Mouse (Mus musculus) limb, embryonic 15.5 days (tissue): ENCODE data around the gene Enpp4. TPM values are rescaled to one million over a fixed set of nuclear protein-coding genes. Genes with fewer than 3 reads are reported as not detected.

ENCODE experiments used
- ATAC-seq: fragments of 200-750 bp; cut with Nextera tagmentation; 2 replicates; pipeline ENCODE4 v1.8.0; 2017; ENCODE audit warnings: low read depth, moderate TSS enrichment; ENCODE audit not compliant: insufficient number of reproducible peaks, low FRiP score, low TSS enrichment
- H3K27ac ChIP-seq: fragments of 300-500 bp; sonication (generic); 2 replicates; pipeline ENCODE4 v1.5.1; 2015; ENCODE audit warnings: moderate library complexity, mild to moderate bottlenecking, inconsistent platforms
- H3K27me3 ChIP-seq: fragments of 300-500 bp; sonication (generic); 2 replicates; pipeline ENCODE4 v1.6.1; 2015; ENCODE audit warnings: inconsistent platforms
- H3K36me3 ChIP-seq: fragments of 300-500 bp; sonication (generic); 2 replicates; pipeline ENCODE4 v1.6.1; 2015; ENCODE audit warnings: inconsistent platforms
- H3K4me1 ChIP-seq: fragments of 300-500 bp; sonication (generic); 2 replicates; pipeline ENCODE4 v1.6.1; 2015; ENCODE audit warnings: inconsistent platforms
- H3K4me2 ChIP-seq: fragments of 300-500 bp; sonication (generic); 2 replicates; pipeline ENCODE4 v1.6.1; 2015; ENCODE audit warnings: mild to moderate bottlenecking, inconsistent platforms
- H3K4me3 ChIP-seq: fragments of 300-500 bp; sonication (generic); 2 replicates; pipeline ENCODE4 v1.5.1; 2015; ENCODE audit warnings: mild to moderate bottlenecking, inconsistent platforms
- H3K9ac ChIP-seq: fragments of 300-500 bp; sonication (generic); 2 replicates; pipeline ENCODE4 v1.6.1; 2015; ENCODE audit warnings: inconsistent platforms
- H3K9me3 ChIP-seq: fragments of 300-500 bp; sonication (generic); 2 replicates; pipeline ENCODE4 v1.6.1; 2016; ENCODE audit warnings: inconsistent platforms
- WGBS: fragments of 180-500 bp; shearing (Covaris S2); methylation state at CpG from one replicate; pipeline ENCODE4 v1.1.7; 2015; 5-methylcytosine and 5-hydroxymethylcytosine counted together
- polyA plus RNA-seq: library from polyadenylated mRNA; unstranded; fragments of >200 nt; fragmentation: Nextera tagmentation; extraction: Ambion mirVana; gene quantifications from 2 replicates; pipeline ENCODE4 v1.2.1, GENCODE M21; 2015

Enpp4 gene
- polyA plus RNA-seq, 1 experiment from 2014 or later: 3.7 TPM

DNA sequence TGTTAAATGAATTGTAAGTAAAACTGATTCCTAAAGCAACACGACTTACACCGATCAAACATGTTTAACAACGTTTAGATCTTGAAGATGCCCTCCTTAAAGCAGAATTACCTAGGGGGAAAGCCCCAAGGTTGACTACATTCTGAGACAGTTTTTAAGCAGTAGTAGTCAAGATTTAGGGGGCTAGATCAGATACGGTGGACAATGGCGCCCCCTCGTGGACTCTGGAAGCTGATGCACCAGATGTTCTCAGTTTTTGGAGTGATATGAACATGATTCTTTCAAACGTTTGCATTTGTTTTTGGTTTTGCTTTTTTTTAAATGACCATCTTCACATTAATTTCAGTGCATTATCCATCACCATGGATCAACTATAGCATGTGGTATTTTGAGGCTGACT, 24.8 kb upstream of the Enpp4 start:
- ATAC-seq: no peak
- no peak overlapping the region for H3K9ac ChIP-seq
- no peak overlapping the region for H3K4me2 ChIP-seq
- no peaks in the 10 kb centered on the region for H3K9me3 ChIP-seq
- no peak overlapping the region for H3K4me3 ChIP-seq
- H3K36me3 ChIP-seq: no peaks in the 10 kb centered on the region
- no peaks in the 10 kb centered on the region for H3K4me1 ChIP-seq
- H3K27ac ChIP-seq: no peak overlapping the region
- 8% methylated on average over 7 of the region's 7 CpGs for WGBS
- H3K27me3 ChIP-seq: peaks cover 10% of the 10 kb centered on the region; the same call in 1 of the 2 replicates

DNA sequence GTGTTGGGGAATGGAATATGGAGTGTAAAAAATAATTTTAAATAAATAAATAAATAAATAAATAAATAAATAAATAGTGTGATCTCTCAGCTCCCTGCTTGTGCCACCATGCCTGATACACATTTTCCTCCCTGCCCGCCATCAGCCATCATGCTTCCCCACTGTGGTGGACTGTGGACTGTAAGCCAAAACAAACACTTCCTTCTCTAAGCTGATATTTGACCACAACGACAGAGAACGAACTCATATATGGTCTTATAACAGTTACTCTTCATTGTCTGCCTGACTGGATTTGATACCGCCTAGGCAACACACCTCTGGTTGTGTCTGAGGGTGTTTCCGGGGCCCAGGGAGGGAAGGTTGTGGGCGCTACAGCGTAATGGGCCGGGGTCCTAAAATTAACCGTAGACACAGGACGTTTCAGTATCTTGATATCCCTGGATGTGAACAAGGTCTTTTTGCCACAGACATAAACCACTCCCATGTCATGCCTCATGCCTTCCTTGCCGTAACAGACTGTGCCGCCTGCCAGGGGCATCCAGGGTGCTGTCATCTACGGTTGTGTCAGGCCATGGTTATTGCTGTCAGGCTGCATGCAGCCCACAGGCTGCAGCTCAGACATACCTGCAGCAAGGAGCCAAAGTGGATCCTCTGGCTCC, 23.6 kb upstream of the Enpp4 start:
- WGBS: 83% methylated on average over 13 of the region's 13 CpGs
- Histone ChIP-seq H3K9ac (no peak overlapping the region), H3K9me3 (no peaks in the 10 kb centered on the region), H3K27me3 (peaks cover 5% of the 10 kb centered on the region; the same call in 1 of the 2 replicates), H3K36me3 (no peaks in the 10 kb centered on the region), H3K27ac (no peak overlapping the region), H3K4me3 (no peak overlapping the region), H3K4me2 (no peak overlapping the region), H3K4me1 (no peaks in the 10 kb centered on the region)
- no peak for ATAC-seq

DNA sequence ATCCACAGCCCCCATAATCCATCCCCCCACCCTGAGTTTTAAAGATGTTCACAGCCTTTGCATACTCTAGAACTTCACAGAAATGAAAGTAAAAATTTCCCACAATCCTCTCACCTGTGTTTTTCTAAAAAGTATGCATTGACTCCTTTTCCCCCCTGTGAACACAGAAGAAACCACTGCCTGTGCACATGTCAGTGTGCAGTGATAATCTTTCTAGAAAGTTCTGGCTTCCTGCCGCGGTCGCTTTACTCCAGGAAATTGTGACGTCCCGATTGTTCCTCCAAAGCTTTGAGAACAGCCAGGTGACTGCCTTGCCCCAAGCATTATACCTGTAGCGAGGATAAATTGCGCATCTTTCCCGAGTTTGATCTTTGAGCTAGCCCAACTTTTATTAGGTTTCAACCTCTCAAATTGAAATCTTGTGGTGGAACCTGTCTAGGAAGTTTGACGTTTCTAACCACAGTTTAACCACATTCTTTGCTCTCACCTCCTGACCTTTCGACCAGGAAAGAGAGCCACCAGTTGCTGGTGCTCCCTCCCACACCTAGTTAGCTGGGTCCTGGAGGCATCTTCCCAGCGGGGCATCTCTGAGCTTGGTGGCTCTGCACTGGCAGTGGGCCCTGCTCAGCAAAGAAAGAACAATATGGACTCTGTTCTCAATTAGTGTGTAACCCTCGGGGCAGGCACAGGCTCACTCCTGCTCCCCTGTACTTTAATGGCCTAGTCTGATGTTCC, 15.9 kb upstream of the Enpp4 start:
- Histone ChIP-seq H3K36me3 (no peaks in the 10 kb centered on the region), H3K9me3 (no peaks in the 10 kb centered on the region), H3K4me2 (no peak overlapping the region), H3K27me3 (no peaks in the 10 kb centered on the region), H3K4me1 (peaks cover 4% of the 10 kb centered on the region; the same call in 1 of the 2 replicates), H3K9ac (no peak overlapping the region), H3K27ac (no peak overlapping the region), H3K4me3 (no peak overlapping the region)
- 34% methylated on average over 12 of the region's 12 CpGs for WGBS
- no peak for ATAC-seq

DNA sequence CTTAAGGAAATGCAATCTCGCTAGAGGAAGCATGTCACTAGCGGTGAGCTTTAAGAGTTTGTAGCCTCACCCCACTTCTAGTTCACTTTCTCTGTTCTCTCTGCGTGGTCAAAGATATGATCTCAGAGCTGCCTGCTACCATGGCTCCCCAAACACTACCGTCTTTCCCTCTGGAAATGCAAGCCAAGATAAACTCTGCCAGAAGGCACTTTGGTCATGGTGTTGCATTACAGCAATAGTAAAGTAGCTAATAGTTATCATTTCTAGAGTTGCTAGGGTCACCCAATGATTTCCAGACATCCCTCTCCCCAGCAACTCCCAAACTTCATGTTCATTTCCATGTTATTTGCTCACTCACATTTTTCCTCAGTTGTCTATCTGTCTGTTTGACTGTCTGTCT, 12.6 kb upstream of the Enpp4 start:
- Histone ChIP-seq H3K4me1 (peaks cover 4% of the 10 kb centered on the region; the same call in 1 of the 2 replicates), H3K36me3 (no peaks in the 10 kb centered on the region), H3K9me3 (no peaks in the 10 kb centered on the region), H3K4me2 (no peak overlapping the region), H3K4me3 (no peak overlapping the region), H3K27me3 (no peaks in the 10 kb centered on the region), H3K9ac (no peak overlapping the region), H3K27ac (no peak overlapping the region)
- 69% methylated on average over 4 of the region's 4 CpGs for WGBS
- ATAC-seq: no peak

DNA sequence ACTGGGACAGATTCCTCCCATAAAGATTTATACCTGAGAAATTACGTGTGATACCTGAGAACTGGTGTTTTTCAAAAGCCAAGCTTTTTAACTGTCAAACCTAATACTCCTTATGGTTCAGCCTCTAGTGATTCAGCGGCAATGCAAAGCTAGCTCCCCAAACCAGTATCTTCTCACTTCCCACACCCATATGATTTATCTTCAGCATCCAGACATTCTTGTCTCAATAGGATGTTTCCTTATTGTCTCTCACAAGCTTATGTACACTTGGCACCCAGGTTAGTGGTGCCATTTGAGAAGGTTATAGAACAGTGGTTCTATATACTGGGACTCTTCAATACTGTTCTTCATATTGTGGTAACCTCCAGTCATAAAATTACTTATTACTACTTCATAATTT, 12.1 kb upstream of the Enpp4 start:
- 59% methylated on average over 2 of the region's 2 CpGs for WGBS
- H3K4me2 ChIP-seq: no peak overlapping the region
- H3K9ac ChIP-seq: no peak overlapping the region
- no peak overlapping the region for H3K4me3 ChIP-seq
- no peaks in the 10 kb centered on the region for H3K9me3 ChIP-seq
- no peaks in the 10 kb centered on the region for H3K36me3 ChIP-seq
- H3K27ac ChIP-seq: no peak overlapping the region
- no peak for ATAC-seq
- no peaks in the 10 kb centered on the region for H3K27me3 ChIP-seq
- H3K4me1 ChIP-seq: peaks cover 4% of the 10 kb centered on the region; the same call in 1 of the 2 replicates

DNA sequence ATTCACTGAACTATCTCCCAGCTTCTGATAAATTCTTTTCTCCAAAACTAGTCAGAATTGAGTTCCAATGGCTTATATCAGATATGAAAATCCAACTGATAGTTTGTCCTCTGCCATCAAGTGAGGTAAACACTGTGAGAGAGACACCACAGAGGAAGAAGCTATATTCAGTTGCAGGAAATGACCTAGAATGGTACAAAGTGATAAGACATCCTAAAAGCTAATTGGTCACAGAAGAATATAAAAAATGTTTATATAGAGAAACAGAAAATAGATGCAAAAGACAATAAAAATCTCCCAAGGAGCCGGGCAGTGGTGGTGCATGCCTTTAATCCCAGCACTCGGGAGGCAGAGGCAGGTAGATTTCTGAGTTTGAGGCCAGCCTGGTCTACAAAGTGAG, 11.0 kb upstream of the Enpp4 start:
- no peaks in the 10 kb centered on the region for H3K36me3 ChIP-seq
- no peak for ATAC-seq
- no peak overlapping the region for H3K4me3 ChIP-seq
- no peaks in the 10 kb centered on the region for H3K27me3 ChIP-seq
- 71% methylated on average over 2 of the region's 2 CpGs for WGBS
- no peak overlapping the region for H3K27ac ChIP-seq
- no peak overlapping the region for H3K4me2 ChIP-seq
- peaks cover under 1% of the 10 kb centered on the region; the same call in 1 of the 2 replicates for H3K4me1 ChIP-seq
- no peak overlapping the region for H3K9ac ChIP-seq
- no peaks in the 10 kb centered on the region for H3K9me3 ChIP-seq

DNA sequence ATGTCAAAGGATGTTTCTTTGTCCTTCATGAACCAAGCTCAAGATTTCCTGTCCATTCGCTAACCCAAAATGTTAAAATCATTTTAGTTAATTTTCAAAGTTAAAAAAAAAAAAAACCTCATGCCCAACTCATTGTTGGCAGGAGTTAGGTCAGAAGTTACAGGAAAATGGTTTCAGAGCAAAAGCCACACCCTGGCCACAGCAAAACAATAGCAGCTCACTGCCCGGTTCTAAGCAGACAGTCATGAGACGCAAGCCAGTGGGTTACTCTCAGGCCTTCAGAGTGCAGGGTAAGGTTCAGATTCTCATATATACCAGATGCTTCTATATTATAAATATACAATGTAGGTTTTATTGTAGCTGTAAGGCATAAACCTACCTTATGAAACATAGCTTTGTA, 2.7 kb upstream of the Enpp4 start:
- 70% methylated on average over 3 of the region's 3 CpGs for WGBS

DNA sequence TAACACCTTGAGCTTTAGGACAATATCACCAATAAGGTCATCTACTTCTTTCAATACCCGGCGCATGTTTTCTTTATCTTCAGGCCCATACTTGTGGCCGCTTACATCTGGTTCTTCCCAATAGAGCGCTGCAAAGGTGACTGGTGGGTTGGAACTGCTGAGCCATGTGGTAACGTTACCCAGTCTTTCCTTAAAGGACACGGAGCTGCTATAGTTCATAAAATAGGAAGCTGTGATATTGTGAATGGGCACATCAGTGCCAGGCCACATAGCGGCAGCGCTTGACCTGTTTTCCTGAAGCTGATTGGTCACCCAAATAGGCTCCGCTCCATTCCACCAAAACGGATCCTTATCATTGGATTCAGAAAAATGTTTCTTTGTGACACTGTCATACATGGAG, 3.6 kb downstream of the Enpp4 start:
- Histone ChIP-seq H3K4me2 (no peak overlapping the region), H3K9ac (no peak overlapping the region), H3K4me1 (peaks cover 7% of the 10 kb centered on the region), H3K27ac (no peak overlapping the region), H3K36me3 (no peaks in the 10 kb centered on the region), H3K9me3 (no peaks in the 10 kb centered on the region), H3K4me3 (no peak overlapping the region), H3K27me3 (no peaks in the 10 kb centered on the region)
- WGBS: 91% methylated on average over 10 of the region's 10 CpGs
- ATAC-seq: no peak

More for the DNA sequence above, 2.7 kb upstream of the Enpp4 start:
- no peak overlapping the region for H3K4me3 ChIP-seq
- H3K9ac ChIP-seq: no peak overlapping the region
- H3K27ac ChIP-seq: no peak overlapping the region
- no peaks in the 10 kb centered on the region for H3K27me3 ChIP-seq
- H3K9me3 ChIP-seq: no peaks in the 10 kb centered on the region
- H3K4me1 ChIP-seq: peaks cover 7% of the 10 kb centered on the region
- no peaks in the 10 kb centered on the region for H3K36me3 ChIP-seq
- ATAC-seq: no peak
- no peak overlapping the region for H3K4me2 ChIP-seq

DNA sequence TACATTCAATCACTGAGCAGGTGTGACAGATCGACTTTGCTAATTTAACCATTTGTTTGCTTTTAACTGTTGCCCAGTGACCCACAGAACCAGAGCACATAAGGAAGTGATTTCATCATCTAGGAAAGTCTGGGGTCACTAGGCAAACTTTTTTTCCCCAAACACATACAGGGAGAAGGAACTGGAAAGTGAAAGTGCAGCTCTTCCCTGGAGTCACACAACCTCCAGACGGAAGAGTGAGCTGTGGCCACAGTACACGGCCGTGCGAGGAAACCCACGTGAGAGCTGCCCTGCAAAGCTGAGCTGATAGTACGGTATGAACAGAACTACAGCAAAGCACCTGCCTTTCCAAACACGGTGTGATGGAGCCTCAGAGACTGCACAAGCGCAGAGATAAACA, 4.7 kb downstream of the Enpp4 start:
- no peak for ATAC-seq
- WGBS: 65% methylated on average over 9 of the region's 9 CpGs
- Histone ChIP-seq H3K36me3 (no peaks in the 10 kb centered on the region), H3K4me1 (peaks cover 7% of the 10 kb centered on the region), H3K27ac (no peak overlapping the region), H3K27me3 (no peaks in the 10 kb centered on the region), H3K4me3 (no peak overlapping the region), H3K9ac (no peak overlapping the region), H3K9me3 (no peaks in the 10 kb centered on the region), H3K4me2 (no peak overlapping the region)

DNA sequence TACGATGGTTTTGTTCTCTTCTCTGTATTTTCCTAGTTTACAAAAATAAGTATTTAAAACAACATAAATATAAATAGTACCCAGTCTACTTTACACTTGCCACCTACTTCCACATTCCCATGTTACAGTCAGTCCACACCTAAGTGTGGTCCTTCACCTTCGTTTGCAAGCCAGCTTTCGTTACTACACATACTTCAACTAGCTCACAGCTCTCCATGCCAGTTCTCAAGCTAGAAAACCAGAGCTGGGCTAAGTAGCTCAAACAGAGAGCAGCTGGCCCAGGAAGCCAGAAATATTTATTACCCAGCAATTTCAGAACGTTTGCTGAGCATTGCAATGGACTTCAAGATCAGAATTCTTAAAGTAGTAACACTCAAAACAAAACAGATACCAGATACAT, 5.1 kb downstream of the Enpp4 start:
- no peak overlapping the region for H3K4me2 ChIP-seq
- no peak overlapping the region for H3K9ac ChIP-seq
- H3K36me3 ChIP-seq: no peaks in the 10 kb centered on the region
- no peak for ATAC-seq
- 49% methylated on average over 4 of the region's 4 CpGs for WGBS
- H3K4me3 ChIP-seq: no peak overlapping the region
- no peak overlapping the region for H3K27ac ChIP-seq
- H3K27me3 ChIP-seq: no peaks in the 10 kb centered on the region
- H3K9me3 ChIP-seq: no peaks in the 10 kb centered on the region
- peaks cover 6% of the 10 kb centered on the region for H3K4me1 ChIP-seq

DNA sequence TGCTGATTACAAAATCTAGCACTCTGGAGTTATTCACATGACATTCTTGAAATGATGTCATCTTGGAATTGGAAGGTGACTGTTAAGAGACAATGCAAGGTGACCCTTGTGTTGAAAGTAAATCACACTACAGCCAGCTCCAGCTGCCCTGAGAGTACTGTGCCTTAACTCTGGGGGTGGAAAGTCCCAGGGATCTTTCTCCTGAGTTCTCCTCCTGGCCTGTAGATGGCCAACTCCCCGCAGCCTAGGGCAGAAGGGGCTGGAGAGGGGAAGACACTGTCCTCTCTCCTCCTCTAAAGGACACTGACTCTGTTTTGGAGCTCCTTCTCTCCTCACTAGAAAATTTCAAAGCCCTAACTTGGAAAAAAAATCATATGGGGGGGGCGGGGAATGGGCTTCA, 14.1 kb downstream of the Enpp4 start:
- Histone ChIP-seq H3K9ac (no peak overlapping the region), H3K27me3 (no peaks in the 10 kb centered on the region), H3K36me3 (no peaks in the 10 kb centered on the region), H3K4me2 (no peak overlapping the region), H3K4me3 (no peak overlapping the region), H3K4me1 (no peaks in the 10 kb centered on the region), H3K9me3 (no peaks in the 10 kb centered on the region), H3K27ac (no peak overlapping the region)
- 39% methylated on average over 2 of the region's 2 CpGs for WGBS
- ATAC-seq: no peak

DNA sequence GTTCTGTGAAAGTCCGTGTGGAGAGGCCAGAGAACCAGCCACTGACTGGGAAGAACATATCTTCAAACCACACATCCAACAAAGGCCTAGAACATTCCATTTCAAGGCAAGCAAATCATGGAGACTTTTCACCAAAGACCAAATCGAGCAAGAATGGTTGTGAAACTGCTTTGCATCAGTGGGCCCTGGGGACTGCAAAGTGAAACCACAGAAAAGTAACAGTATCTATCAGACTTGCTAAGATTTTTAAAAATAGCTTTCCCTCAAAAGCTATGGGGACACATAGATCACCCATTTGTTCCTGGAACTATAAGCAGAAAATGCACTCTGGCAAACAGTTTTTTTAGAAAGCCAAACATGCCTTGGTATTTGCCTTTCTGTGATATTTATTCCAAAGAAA, 14.7 kb downstream of the Enpp4 start:
- Histone ChIP-seq H3K4me1 (no peaks in the 10 kb centered on the region), H3K27ac (no peak overlapping the region), H3K9me3 (no peaks in the 10 kb centered on the region), H3K9ac (no peak overlapping the region), H3K4me3 (no peak overlapping the region), H3K36me3 (no peaks in the 10 kb centered on the region), H3K27me3 (no peaks in the 10 kb centered on the region), H3K4me2 (no peak overlapping the region)
- ATAC-seq: no peak
- WGBS: 68% methylated on average over 2 of the region's 2 CpGs
